Mouse (Mus musculus): ENCODE data around the gene Tmem234.

DNA sequence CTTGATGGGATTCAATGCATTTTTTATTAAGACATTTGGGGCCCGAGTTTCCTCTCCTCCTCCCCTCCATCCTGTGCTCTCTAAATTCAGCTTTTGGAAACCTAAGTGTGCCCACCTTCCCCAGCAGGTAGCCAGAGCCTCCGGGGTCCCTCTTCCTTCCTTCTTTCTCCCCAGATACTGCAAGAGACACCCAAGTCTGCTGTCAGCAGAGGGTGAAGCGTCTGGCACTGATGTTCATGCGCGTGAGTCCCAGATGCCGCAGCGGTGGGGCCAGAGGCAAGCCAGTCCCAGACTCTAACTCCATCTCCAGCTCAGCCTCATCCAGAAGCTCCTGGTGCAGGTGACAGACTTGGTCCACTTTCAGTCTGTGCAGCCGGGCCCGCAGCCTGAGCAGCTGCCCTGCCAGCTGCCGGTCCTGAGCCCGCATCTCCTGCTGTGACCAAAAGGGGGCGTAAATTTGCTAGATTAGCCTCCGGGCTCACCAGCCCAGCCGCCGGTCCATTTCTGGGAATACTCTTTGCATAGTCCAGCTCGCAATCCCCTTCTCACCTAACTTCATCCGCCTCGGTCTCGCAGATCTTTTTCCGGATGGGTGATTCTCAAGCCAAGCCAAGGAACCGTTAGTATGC, 23.5 kb upstream of the Tmem234 start:
- no peak for TF ChIP-seq EP300 (IDR thresholded peaks at IDR 0.05)
- peak; percentile 75 for TF ChIP-seq CTCF (IDR thresholded peaks at IDR 0.05)

Data from lung, postnatal 0 days (tissue).